Mouse (Mus musculus): ENCODE data around the gene Usp36. TPM values are rescaled to one million over a fixed set of nuclear protein-coding genes. Genes with fewer than 3 reads are reported as not detected.
A peak's percentile ranks its signal among the peaks of the same experiment; 100 is the strongest.

The Usp36 gene
- polyA plus RNA-seq, 1 experiment: 14.8 TPM

GRCm38 (mm10) chr11:118212636-118213112, 77.4 kb downstream of the Usp36 start:
- H3K4me1 ChIP-seq: peaks cover 79% of the 10 kb centered on the region
- H3K4me3 ChIP-seq (replicated peaks): peak overlapping the region; percentile 26
- no peak for TF ChIP-seq FLI1 (IDR thresholded peaks at IDR 0.05; ENCODE audit: low read length)
- no peak for TF ChIP-seq GATA1 (IDR thresholded peaks at IDR 0.05; ENCODE audit: borderline replicate concordance, low read length)
- H3K36me3 ChIP-seq (replicated peaks; ENCODE audit: low read length): no peaks in the 10 kb centered on the region
- no peaks in the 10 kb centered on the region for H3K27me3 ChIP-seq (replicated peaks)
- no peaks in the 10 kb centered on the region for H3K9me3 ChIP-seq

- H3K4me1 ChIP-seq: peaks cover 83% of the 10 kb centered on the region
- peak overlapping the region; percentile 73 for H3K4me3 ChIP-seq (replicated peaks)
- no peaks in the 10 kb centered on the region for H3K9me3 ChIP-seq
- H3K36me3 ChIP-seq (replicated peaks; ENCODE audit: low read length): no peaks in the 10 kb centered on the region
- TF ChIP-seq GATA1 (IDR thresholded peaks at IDR 0.05; ENCODE audit: borderline replicate concordance, low read length): no peak
- no peaks in the 10 kb centered on the region for H3K27me3 ChIP-seq (replicated peaks)
Measured at GRCm38 (mm10) chr11:118211749-118212635, 78.1 kb downstream of the Usp36 start.

GRCm38 (mm10) chr11:118210962-118211361, 79.1 kb downstream of the Usp36 start:
- H3K27me3 ChIP-seq (replicated peaks): no peaks in the 10 kb centered on the region
- peaks cover 85% of the 10 kb centered on the region for H3K4me1 ChIP-seq
- peak overlapping the region; percentile 66 for H3K4me3 ChIP-seq (replicated peaks)
- TF ChIP-seq FLI1 (IDR thresholded peaks at IDR 0.05; ENCODE audit: low read length) (no peak), GATA1 (IDR thresholded peaks at IDR 0.05; ENCODE audit: borderline replicate concordance, low read length) (no peak)
- H3K36me3 ChIP-seq (replicated peaks; ENCODE audit: low read length): no peaks in the 10 kb centered on the region
- no peaks in the 10 kb centered on the region for H3K9me3 ChIP-seq

- H3K9me3 ChIP-seq: no peaks in the 10 kb centered on the region
- H3K4me1 ChIP-seq: peaks cover 87% of the 10 kb centered on the region
- H3K27me3 ChIP-seq (replicated peaks): no peaks in the 10 kb centered on the region
- no peaks in the 10 kb centered on the region for H3K36me3 ChIP-seq (replicated peaks; ENCODE audit: low read length)
- H3K4me3 ChIP-seq (replicated peaks): no peak overlapping the region
- TF ChIP-seq FLI1 (IDR thresholded peaks at IDR 0.05; ENCODE audit: low read length) (no peak), GATA1 (IDR thresholded peaks at IDR 0.05; ENCODE audit: borderline replicate concordance, low read length) (no peak)
Measured at GRCm38 (mm10) chr11:118210116-118210515, 79.9 kb downstream of the Usp36 start.

Other genes with a start within 250 kb of the Usp36 start
- gene Dnah17, start 159.6 kb downstream of the Usp36 start, polyA plus RNA-seq (2012; ENCODE audit: insufficient read depth, low replicate concordance): 0.06 and 0.11 TPM in 2 replicates
- 4.4 and 9.3 TPM in 2 replicates for gene Cyth1, start 41.7 kb downstream of the Usp36 start, polyA plus RNA-seq (2012; ENCODE audit: insufficient read depth, low replicate concordance)
- not detected in 2 replicates for gene Cep295nl, start 52.3 kb upstream of the Usp36 start, polyA plus RNA-seq (2012; ENCODE audit: insufficient read depth, low replicate concordance)
- gene Timp2, start 65.5 kb upstream of the Usp36 start, polyA plus RNA-seq (2012; ENCODE audit: insufficient read depth, low replicate concordance): 8.4 and 8.9 TPM in 2 replicates
- gene Lgals3bp, start 111.8 kb upstream of the Usp36 start, polyA plus RNA-seq (2012; ENCODE audit: insufficient read depth, low replicate concordance): 84.6 and 224 TPM in 2 replicates
- gene Cant1, start 128.8 kb upstream of the Usp36 start, polyA plus RNA-seq (2012; ENCODE audit: insufficient read depth, low replicate concordance): 41.8 and 139 TPM in 2 replicates
- gene C1qtnf1, start 138.0 kb upstream of the Usp36 start, polyA plus RNA-seq (2012; ENCODE audit: insufficient read depth, low replicate concordance): not detected in 2 replicates
- 72.2 and 151 TPM in 2 replicates for gene Engase, start 186.6 kb upstream of the Usp36 start, polyA plus RNA-seq (2012; ENCODE audit: insufficient read depth, low replicate concordance)